Mouse (Mus musculus): ENCODE results near the gene Slc9a3.
A peak's percentile ranks its signal among the peaks of the same experiment; 100 is the strongest.

Slc9a3 gene

DNA sequence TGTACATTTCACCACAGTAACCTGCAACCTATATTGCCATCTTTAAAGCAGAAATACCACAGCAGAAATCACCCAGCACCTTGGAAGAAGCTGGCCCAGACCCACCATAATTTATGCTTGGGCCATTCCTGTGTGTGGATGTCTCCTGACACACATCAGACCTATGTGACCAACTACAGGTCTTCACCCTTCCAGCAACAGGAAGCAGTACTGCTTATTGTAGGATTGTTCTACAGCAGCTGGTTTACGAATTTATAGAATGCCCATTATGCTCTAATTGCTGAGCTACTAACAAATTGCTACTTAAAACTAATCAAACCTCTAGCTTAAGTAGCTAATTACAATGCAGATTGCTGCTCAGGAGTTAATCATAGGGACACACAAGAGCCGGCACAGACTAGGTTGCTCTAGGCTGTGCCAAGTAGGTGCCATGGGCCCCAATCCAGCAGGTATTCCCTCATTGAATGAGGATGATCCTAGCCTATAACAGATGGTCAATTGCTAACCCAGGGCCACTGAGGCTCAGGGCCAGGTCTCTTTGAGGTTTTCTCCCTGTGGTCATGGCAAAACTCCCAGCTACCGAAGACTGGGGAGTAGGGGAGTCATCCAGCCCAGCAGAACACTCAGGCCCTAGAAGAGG, 24.8 kb downstream of the Slc9a3 start:
- DNase-seq = no peak

- no peak for DNase-seq
Measured at GRCm38 (mm10) chr13:74147327-74147726, 26.1 kb downstream of the Slc9a3 start.

- DNase-seq = peak; percentile 40
Measured at GRCm38 (mm10) chr13:74166348-74167056, 45.2 kb downstream of the Slc9a3 start.

- DNase-seq = no peak
Measured at GRCm38 (mm10) chr13:74167057-74167413, 45.8 kb downstream of the Slc9a3 start.

DNA sequence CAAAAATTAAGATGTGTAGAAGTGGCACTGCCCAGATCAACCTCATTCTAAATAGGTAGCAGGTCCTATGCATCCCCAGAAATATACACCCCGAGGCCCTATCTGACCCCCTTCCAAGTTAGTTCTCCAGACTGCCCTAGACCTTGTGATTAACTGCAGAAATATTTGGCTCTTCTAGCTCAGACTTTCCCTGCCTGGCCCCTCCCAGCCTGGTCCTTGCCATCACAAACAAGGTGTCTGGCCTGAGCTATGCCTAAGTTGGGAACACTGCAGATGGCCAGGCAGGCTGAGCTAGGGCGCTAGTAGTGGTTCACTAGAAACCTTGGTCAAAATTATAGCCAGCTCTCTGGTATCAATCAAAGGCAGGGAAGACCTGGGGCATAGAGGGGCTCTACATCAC, 46.2 kb downstream of the Slc9a3 start:
- DNase-seq = no peak

GRCm38 (mm10) chr13:74169446-74170164, 48.3 kb downstream of the Slc9a3 start:
- no peak for DNase-seq

- no peak for DNase-seq
Measured at GRCm38 (mm10) chr13:74172036-74172435, 50.8 kb downstream of the Slc9a3 start.

DNA sequence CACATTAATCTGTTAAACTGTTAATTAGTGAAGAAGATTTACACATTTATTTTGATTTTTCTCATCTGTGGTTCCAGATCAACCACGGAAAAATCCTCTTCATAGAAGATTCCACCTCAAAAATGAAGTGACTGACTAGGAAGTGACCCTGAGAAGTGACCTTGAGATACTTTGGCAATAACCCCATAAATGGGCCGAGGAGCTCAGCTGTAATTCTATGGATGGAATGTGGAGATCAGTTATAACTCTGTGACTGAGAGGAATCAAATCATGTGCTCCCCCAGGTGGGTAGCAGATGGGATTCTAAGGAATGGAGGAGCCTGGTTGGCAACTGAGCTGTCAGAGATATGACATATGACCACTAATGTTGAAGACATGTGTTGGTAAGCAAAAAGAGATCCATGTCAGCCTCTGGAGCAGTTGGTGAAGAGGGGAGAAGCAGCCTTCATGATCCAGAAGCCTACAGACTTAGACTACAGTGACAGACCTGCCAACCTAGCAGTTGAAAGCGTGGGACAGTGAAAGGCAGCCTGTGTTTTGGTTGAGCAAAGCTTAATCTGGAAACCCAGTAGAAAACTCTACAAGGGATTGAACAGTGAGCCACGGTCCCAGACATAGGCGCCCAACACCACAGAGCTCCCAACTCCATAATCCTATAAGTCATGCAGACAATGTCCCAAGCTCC, 61.9 kb downstream of the Slc9a3 start:
- DNase-seq = no peak

DNA sequence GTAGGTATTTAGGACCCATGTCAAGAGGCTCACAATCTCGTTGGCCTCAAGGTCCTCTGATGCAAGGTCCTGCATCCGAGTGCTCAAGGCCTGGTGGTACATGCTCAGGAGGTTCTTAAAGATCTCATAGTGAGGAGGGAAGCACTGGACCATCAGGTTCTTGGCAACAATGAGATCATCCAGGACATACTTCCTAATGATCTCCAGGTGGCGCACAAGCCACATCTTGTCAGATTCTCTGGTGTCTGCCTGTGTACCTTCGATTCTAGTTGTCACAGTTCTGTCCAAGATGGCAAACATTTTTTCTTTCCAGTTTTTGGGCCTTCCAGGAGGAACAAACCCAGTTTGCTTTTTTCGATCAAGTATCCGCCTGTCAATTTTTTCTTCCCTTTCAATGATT, 71.4 kb downstream of the Slc9a3 start:
- peak; percentile 26 for DNase-seq

DNA sequence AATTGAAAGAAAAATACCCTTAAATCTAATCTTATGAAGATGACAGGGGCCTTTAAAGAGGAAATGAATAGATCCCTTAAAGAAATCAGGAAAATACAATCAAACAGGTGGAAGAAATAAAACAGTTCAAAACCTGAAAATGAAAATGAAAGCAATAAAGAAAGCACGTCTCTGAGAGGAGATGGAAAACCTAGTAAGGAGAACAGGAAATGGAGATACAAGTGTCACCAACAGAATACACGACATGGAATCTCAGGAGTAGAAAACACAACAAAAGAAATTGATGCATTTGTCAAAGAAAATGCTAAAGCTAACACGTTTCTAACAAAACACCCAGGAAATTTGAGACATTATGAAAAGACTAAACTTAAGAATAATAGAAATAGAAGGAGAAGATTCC, 75.2 kb downstream of the Slc9a3 start:
- no peak for DNase-seq

GRCm38 (mm10) chr13:74208317-74208985, 87.2 kb downstream of the Slc9a3 start, which contains the start of gene Exoc3:
TSS of gene Exoc3 (minus strand) at chr13:74208732.
- DNase-seq = peak; percentile 93

GRCm38 (mm10) chr13:74208986-74209345, 87.7 kb downstream of the Slc9a3 start:
- no peak for DNase-seq

DNA sequence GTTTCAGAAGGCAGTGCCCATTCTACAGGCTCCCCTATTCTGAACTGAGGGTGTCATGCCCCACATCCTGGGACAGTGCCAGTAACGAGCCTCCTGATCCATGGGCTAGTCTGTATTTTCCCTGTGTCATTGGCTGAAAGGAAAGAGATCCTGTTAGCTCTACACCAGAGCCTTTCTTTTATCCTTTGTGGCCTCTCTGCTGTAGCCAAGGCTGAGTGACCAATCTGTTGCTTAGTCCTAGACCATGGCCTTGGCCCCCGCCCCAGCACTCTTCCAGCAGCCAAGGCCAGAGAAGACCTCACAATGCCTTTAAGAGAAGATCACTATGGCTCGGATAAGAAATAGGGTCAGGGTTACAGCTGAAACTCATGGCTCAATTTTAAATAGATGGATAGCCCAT, 97.2 kb downstream of the Slc9a3 start:
- DNase-seq = no peak
